Mouse (Mus musculus): ENCODE measurements around the gene Ipp. TPM values are rescaled to one million over a fixed set of nuclear protein-coding genes. Genes with fewer than 3 reads are reported as not detected.

The Ipp gene
- polyA plus RNA-seq (2015; fragmentation: Illumina TruSeq; extraction: RNeasy Lipid Tissue Mini Kit (QIAGEN cat#74804); ENCODE audit: low read depth, low replicate concordance) = 14.1 TPM

DNA sequence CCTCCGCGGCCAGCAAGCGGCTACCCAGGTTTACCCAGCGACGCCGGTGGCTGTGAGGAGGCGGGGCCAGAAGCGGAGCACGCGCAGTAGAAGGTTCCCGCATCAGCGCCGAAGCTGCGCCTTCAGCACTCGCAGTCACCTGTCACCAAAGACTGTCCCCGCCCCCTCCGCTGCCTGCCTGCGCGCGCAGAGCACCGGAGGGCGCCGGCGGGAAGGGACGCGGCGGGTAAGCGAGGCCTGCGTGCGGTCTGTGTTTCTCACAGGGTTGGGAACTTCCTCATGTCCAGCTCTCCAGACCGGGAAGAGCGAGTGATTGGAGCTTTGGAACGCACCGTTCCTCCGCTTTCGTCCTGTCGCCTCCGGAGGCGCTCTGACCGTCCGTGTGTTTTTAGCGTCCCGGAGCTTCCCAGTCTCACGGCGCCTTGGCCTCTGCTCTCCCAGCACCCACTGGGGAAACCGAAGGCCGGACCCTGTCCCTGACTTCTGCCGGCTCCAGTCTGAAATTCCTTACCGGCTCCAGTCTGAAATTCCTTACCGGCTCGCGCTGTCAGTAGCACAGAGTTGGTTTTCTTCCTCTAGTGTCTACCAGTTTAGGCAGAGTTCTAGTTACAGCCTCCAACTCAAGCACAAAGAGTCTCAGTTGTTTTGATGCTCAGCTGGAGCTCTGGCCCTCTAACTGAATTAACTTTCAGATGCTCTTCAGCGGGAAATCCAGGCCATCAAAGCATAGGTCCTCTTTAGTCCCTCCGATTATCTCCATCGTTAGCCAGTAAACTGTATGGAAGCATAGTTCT is at the start of gene Ipp:
Gene Ipp (plus strand): TSS at position 125 of the 794 bp plus-strand sequence.

DNA sequence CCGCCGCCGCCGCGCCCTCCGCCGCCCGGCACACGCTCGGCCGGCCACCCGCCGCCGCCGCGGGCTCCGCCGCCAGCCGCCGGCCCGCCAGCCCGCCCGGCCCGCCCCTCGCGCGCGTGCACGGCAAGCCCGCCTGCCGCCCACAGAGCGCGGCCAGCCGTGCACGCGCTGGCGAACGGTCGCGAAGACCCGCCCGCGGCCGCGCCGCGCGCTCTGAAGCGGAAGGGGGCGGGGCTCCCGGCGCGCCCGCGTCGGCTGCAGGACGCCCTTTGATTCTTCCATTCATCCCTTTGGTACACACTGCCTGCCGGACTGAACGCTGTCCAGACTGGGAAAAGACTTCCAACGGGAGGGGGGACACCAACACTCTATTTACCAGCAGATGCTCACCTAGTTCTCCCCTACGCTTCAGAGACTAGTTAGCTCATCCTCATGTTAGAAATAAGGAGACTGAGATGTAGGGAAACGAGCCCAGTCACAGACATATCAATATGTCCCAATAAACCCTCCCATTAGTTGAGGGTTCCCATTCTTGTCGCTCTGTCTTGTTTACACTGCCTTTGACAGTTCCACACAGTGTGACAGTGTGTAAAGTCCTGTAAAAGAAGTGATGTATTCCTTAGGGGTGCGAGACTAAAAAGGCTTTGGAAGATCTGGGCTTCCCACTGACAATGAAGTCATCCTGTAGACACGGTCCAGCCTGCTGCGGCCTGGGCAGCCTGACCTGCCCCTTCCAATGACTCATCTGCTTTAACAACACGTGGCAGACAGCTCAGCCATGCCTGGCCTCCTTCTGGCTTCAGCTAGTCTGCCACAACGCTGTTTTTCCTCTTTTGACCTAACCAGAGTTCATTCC is 43.0 kb upstream of the Ipp start, which contains the start of gene Mast2:
Gene Mast2 (minus strand): TSS at position 58 of the 856 bp plus-strand sequence.

GRCm38 (mm10) chr4:116555413-116556300 is 48.3 kb downstream of the Ipp start, which contains the start of gene Tmem69:
Gene Tmem69 (minus strand): TSS chr4:116555936.

GRCm38 (mm10) chr4:116557306-116558121 is 50.2 kb downstream of the Ipp start, which contains the start of gene Gpbp1l1:
Gene Gpbp1l1 (plus strand): TSS chr4:116557658.

Other genes with a start within 250 kb of the Ipp start
- 57.2 TPM for gene Mast2, start 43.4 kb upstream of the Ipp start, polyA plus RNA-seq (2015; fragmentation: Illumina TruSeq; extraction: RNeasy Lipid Tissue Mini Kit (QIAGEN cat#74804); ENCODE audit: low read depth, low replicate concordance)
- gene Tmem69, start 48.4 kb downstream of the Ipp start, polyA plus RNA-seq (2015; fragmentation: Illumina TruSeq; extraction: RNeasy Lipid Tissue Mini Kit (QIAGEN cat#74804); ENCODE audit: low read depth, low replicate concordance) = 15.0 TPM
- 29.4 TPM for gene Gpbp1l1, start 50.1 kb downstream of the Ipp start, polyA plus RNA-seq (2015; fragmentation: Illumina TruSeq; extraction: RNeasy Lipid Tissue Mini Kit (QIAGEN cat#74804); ENCODE audit: low read depth, low replicate concordance)
- gene Ccdc17, start 89.1 kb downstream of the Ipp start, polyA plus RNA-seq (2015; fragmentation: Illumina TruSeq; extraction: RNeasy Lipid Tissue Mini Kit (QIAGEN cat#74804); ENCODE audit: low read depth, low replicate concordance) = 3.6 TPM
- gene Nasp, start 120.4 kb downstream of the Ipp start, polyA plus RNA-seq (2015; fragmentation: Illumina TruSeq; extraction: RNeasy Lipid Tissue Mini Kit (QIAGEN cat#74804); ENCODE audit: low read depth, low replicate concordance) = 22.9 TPM
- gene Akr1a1, start 144.1 kb downstream of the Ipp start, polyA plus RNA-seq (2015; fragmentation: Illumina TruSeq; extraction: RNeasy Lipid Tissue Mini Kit (QIAGEN cat#74804); ENCODE audit: low read depth, low replicate concordance) = 595 TPM
- 388 TPM for gene Prdx1, start 178.0 kb downstream of the Ipp start, polyA plus RNA-seq (2015; fragmentation: Illumina TruSeq; extraction: RNeasy Lipid Tissue Mini Kit (QIAGEN cat#74804); ENCODE audit: low read depth, low replicate concordance)
- gene Mmachc, start 200.9 kb downstream of the Ipp start, polyA plus RNA-seq (2015; fragmentation: Illumina TruSeq; extraction: RNeasy Lipid Tissue Mini Kit (QIAGEN cat#74804); ENCODE audit: low read depth, low replicate concordance) = 19.7 TPM
- 9.7 TPM for gene Ccdc163, start 201.0 kb downstream of the Ipp start, polyA plus RNA-seq (2015; fragmentation: Illumina TruSeq; extraction: RNeasy Lipid Tissue Mini Kit (QIAGEN cat#74804); ENCODE audit: low read depth, low replicate concordance)
- gene Tesk2, start 213.4 kb downstream of the Ipp start, polyA plus RNA-seq (2015; fragmentation: Illumina TruSeq; extraction: RNeasy Lipid Tissue Mini Kit (QIAGEN cat#74804); ENCODE audit: low read depth, low replicate concordance) = 5.9 TPM